Mouse (Mus musculus): ENCODE data around the gene Armc3.

The Armc3 gene

DNA sequence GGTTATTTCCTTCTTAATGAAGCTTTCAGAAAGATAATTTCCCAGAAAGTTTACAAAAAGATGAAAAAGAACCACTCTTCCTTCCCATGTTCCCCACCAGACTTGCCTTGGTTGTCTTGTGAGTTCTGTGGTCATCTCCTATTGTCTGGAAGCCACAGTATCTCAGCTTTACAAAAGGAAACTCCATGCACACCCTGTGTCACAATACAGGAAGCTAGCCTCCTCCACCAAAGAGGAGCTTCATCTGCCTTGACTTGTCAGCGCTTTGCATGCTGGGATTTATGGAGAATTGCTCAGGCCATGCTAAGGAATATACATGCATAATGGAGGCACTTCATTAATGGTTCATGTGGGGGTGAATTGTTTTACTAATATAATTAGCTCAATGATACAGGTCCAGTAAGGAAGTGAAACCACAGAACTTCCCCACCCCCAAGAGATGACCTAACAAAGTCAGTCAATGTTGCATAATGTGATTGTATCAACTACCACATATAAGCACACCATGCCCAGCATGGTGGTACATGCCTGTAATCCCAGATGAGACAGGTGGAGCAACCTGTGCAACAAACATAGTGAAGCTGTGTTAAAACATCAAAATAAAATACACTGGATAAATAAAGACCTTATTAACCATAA, 152.6 kb downstream of the Armc3 start:
- no peak for DNase-seq (ENCODE audit: low spot score)

DNA sequence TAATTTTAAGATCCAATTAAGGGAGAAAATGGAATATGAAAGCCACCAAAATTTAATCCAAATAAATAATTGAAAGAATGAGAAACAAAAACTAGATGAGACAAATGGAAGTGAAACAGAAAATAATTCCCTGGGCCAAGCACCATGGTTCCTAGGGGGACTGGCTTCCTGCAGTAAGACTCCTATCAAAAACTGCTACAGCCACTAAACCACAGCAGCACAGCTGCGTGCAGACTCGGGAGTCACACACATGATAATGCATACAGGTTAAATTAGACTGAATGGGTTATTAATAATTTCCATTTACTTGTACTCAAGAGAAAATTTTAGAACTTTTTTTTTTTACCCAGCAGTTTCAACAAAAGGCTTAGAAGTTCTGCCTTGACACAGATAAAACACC, 154.1 kb downstream of the Armc3 start:
- no peak for DNase-seq (ENCODE audit: low spot score)

All from embryo, embryonic 10 days (tissue).